Mouse (Mus musculus) adrenal gland, adult 8-10 months (tissue): ENCODE measurements at regions not wholly inside any gene's neighbourhood (a gene's known extent, or its start where the extent isn't known, plus 50 kb on each side); places are given as distances from the start of the nearest gene placed in this dataset.

Experiments
- DNase-seq: peaks from one replicate; pipeline ENCODE4 v3.0.0; 2022

DNA sequence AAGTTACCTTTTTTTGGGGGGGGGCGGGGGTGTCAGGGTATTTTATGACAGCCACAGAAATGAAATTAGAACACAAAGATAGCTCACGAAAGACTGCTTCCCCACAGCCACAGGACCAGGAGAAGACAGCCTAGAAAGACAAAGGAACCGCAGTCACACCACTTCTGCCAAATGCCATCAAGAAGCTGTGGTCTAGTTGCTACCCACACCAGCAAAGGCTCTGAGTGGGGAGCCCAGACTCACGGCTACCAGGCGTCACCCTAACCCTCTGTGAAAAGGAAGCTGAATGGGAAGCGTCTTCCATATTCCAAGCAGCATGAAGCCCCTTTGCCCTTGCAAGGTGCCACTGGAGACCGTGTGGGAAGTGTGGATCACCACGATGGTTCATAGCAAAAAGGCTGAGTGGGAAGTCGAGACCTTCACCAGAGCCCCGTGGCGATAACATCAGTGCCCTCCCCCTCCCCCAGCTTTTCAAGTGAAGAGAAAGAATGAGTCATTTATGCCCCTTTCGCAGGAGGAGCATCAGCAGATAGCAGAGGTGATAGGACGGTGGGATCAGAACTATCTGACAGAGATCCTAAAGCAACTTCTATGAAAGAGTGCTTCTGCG, 91.3 kb upstream of the Spdye4c start:
- no peak for DNase-seq

DNA sequence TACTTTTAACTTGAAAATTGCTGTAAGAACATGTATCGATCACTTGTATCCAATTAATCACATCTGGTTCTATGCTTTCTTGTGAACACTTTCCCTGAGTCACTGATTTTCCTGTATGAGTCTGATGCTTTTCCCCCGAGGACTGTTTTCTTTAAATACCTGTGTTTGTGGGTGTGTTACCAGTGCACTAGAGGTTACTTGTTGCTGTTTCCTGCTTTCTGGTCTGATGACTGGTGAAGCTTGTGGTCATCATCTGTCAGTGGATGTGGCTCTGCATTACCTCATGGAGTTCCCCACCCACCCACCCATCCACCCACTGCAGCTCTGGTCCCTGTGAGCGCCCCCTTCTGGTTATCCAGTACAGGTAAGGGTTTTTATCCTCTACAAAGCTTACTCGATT, 88.3 kb upstream of the Spdye4c start:
- DNase-seq = no peak

DNA sequence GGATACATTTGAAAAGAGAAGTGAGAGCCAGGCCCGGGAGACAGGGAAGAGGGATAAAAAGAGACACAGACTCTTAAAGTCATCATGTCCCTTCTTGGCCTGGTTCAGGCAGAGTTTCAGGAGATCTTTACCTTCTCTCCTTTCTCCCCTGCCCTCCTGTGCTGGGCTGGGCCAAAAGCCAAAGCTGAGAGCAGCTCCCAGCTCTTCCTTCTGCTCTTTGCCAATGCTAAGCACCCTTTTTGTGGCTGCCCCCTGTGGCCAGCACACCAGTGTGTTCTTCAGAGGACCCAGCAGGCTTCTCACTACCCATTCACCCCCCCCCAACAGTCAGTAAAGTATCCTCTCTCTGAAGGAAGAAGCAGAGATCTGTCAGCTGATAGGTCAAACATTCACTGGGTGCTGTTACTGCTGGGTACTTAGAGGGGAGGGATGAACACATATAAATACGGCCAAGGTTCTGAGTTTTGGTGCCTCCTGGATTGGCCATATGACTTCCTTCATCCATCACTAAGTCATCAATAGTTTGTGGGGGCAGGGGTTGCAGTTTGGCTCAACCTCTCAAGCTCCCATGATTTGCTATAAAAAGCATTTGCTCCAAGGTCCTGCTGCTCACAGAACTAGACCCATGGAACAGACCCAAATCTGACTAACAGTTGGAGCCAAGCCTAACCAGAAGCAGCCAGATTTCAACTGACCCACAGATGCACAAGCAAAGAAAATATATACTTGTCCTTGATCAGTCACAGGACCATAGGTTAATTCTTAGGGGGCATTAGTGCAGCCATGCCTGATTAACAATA, 87.7 kb upstream of the Spdye4c start:
- peak; percentile 55 for DNase-seq

DNA sequence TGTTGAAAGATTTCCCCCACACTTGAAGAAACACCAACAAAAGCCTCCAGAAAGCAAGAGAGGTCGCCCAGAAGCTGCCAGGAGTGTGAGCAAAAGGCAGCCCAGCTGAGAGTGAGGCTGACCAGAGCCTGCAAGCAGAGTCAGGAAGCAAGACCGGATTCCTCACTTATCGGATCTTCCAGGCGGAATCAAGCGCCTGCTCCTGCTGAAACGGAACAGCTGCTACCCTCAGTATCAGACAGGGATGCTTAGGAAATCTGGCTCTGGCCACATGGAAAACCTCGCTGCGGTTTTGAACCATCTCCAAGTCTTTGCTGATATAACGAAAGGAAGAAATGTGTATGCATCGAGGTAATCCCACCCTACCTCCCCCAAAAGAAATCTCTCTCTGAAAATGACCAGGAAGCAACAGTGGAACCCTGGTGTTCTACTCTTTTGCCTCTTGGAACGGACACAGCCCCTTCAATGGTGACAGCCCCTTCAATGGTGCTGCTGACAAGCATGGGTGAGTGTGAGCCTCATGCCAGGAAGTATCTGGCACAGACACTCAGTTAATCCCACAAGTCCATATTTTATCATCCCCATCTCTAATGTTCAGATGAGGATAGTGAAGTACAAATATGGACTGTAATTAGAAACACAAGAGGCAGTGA, 83.3 kb upstream of the Spdye4c start:
- no peak for DNase-seq

DNA sequence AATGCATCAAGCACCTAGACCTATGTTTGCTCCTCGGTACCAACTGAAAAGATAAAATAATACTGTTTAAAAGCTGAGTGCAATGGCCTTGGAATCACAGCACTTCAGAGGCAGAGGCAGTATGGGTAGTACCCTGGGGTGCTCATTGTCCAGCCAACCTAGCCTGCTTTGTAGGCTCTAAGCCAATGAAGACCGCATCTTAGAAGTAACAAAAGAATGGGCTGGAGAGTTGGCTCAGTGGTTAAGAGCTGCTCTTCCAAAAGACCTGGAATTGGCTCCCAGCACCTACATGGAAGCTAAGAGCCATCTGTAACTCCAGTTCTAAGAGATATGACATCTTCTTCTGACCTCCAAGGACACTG, 82.8 kb upstream of the Spdye4c start:
- no peak for DNase-seq

DNA sequence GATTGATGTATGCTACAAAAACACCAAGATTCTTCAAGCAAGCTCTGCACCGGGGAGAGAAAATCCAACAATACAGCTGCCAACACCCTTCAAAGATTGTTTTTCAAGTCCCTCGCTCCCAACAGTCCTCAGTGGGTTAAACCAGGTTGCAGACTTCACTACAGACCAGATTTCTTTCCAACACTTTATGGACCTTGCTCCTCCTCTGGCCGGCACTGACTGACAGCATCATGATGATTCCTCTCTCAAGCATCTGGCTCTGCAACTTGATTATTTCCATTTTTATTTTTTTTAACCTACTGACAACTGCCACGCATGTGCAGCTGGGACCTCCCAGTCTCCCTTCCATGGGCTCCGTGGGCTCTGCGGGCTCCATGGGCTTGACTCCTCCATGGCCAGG, 79.7 kb upstream of the Spdye4c start:
- DNase-seq = no peak

DNA sequence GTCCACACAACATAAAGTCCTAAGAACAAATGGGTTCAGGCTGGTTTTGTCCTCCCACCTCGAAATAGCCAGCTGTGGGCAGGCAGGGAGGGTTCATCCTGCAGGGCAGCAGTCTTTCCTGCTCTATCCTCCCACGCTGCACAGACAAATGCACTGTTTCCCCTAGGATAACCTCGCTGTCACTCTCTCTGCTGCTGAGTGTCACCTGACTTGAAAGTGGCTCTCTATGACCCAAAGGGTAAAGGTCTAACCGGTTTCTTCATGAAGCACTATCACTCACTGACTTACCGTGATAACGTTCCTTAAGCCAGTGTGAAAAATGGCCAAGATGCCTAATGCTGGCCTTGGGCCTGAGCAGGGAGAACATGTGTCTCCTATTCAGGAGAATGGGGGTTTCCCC, 78.2 kb upstream of the Spdye4c start:
- no peak for DNase-seq

DNA sequence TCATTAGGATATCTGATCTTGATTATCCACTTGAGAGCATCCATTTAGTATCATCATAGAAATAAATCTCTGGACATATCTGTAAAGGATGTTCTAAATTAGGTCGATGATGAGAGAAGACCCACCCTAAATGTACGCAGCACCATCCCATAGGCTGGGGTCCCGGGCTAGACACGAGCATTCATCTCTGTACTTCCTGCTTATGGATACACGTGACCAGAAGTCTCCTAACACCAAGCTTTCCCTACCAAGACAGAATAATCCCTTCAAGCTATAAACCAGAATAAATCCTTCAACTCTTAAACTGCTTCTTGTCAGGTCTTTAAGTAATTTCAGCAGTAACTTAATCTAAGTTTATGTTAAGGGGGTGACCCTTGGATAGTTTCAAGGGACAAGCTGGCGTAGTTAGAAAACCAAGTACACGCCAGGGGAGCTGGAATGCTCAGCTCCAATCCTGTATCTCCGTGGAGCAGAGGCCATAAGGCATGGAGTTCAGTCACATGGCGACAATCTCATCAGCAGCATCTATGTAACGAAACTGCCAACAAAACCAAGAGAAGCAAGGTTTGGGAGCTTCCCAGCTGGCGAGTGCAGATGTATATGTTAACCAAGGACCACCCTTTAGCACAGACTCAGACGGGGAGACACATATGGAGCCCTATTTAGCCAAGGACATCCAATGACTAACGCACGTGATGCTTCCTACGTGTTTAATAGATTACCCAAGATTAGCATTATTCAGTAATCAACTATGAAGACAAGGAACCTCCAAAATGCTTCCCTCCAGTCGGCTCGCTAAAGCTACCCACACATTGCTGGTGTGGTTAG, 76.3 kb upstream of the Spdye4c start:
- DNase-seq = no peak

DNA sequence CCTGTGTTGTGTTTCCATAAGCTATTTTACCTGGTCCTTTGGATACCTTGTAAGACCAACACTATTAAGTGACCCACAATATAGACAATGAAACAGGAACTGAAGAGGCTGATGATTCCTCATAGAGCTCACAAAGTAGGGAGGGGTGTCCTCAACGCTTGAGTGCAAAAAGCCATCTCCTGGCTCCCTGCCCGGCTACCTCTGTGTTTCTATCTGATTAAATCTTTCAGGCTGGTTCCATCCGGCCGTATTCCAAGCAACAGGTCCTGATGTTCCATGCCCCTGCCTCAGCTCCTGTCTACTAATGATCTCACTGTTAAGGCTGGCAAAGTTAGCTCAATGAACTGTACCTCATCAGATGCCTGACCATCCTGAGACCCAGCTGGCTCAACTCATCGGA, 75.3 kb upstream of the Spdye4c start:
- DNase-seq = no peak

DNA sequence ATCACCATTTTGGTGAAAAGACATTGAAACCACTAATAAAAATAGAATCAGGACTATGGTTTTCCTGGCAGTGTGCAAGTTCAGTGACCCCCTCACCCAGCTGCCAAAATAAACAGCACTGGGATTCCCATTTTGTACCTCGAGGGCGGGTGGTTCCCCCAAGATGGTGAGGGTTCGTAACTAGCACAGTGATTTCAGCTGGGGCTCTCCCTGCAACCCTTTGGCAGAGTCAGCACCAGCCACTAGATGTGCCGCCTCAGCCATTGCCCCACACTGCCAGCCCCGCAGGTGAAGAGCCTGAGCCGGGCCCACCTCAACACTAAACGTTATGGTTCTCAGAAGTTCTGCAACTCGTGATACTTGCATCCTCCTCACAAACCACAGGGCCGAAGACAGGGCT, 74.3 kb upstream of the Spdye4c start:
- no peak for DNase-seq

DNA sequence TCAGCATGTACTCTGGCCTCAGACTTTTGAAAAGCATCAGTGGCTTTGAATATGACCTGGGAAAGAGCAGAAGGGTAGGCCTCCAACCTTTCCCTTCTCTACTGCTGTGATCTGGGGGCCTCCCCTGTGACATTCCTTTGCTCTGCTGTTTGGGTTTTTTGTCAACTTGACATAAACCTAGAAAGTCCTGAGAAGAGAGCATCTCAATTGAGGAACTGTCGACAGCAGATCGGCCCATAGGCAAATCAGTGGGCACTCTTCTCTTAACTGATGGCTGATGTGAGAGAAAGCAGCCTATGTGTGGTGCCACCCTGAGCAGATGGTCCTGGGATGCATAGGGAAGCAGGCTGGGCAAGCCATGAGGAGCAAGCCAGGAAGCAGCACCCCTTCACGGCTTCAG, 72.9 kb upstream of the Spdye4c start:
- DNase-seq = no peak

DNA sequence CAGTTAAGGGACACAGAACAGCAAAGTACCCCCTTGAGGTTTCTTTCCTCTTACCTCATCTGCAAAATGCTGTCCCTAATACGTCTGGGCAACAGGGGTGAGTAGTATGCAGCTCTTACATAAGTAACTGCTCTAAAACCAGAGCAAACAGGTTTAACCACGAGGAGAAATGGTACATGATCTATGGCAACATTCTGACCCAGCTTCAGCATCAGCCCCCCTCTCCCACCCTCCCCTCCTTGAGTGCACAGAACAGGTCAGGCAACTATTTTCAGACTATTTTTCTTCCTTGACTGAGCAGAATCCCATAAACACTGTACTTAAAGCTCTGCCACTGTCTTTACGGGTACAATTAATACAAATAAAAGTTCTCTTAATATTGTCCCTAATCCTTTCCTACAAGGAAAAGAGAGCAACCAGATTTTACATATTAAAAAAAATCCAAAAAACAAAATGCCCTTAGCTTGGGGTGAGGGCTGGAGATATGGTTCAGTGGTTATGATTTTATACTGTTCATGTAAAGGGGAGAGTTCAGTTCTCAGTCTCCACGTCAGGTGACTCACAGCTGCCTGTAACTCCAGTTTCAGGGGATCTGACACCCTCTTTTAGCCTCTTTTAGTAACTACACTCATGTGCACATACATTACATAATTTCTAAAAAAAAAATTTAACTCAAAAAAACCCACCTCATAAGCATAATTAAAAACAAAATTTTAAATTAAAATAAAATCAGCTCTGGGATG, 69.1 kb upstream of the Spdye4c start:
- DNase-seq = no peak

DNA sequence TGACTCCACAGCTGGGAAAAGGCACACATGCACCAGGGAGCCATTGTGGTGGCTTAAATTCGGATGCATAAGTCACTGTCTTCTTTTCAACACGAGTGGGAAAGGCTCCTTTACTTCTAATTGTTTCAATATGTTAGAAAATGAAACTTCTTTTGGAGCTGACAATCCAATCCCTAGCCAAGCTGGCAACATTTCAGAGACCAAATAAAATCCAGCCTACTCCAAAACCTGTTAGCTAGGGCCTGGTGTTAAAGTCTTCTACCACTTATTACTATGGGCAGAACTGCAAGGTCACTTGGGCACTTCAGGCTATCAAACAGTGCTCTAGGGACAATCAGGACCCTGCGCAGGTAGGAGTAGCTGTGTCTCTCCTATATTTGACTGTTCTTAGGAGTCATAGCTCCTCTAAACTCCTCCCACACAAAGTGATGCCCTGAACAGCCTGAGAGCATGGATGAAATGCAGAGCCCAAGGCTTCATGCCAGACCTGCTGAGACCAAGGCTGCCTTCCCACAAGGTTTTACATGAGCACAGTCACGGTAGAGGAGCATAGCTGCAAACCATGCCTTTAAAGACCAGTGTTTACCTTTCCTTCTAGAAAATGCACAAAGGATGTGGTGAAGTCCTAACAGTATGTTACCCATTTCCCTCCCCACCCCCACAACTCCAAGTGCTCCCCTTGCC, 67.4 kb upstream of the Spdye4c start:
- DNase-seq = no peak

DNA sequence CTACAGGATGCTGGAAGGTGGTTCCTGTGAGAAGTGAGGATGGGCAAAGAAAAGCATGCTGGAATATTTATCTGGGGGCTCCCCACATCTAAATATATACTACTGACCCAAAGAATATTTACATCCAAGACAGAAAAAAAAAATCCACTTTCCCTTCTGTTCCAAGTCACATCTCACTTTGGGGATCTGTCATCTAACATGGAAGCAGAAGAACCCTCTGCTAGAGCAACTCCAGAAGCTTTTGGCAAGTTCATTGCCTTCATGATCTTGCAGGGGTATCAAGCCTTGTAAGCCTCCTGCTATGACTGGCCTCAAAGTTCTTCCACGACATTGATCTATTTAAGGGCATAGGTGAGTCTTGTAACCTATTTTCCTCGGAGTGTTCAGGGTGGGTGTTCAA, 64.9 kb upstream of the Spdye4c start:
- no peak for DNase-seq

DNA sequence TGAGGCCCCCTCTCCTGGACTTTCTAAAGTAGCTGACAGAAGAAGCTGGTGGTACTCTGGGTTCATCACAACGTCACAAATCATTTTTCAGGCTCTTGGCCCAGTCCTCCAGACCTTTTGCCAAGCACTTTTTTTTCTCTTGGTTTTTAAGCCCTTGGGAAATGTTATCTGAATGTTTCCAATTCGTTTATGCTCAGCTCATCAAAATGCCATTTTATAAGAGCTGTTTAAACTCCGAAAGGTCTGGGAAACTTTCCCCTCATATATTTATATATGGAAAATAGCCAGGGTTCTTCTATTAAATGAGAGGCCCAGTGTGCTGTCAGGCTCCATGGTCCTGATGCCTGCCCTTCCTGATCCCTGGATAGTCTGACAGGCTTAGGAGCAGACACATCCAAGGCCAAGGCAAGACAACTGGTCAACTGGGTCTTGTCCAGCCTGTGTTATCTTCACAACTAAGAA, 64.1 kb upstream of the Spdye4c start:
- no peak for DNase-seq

DNA sequence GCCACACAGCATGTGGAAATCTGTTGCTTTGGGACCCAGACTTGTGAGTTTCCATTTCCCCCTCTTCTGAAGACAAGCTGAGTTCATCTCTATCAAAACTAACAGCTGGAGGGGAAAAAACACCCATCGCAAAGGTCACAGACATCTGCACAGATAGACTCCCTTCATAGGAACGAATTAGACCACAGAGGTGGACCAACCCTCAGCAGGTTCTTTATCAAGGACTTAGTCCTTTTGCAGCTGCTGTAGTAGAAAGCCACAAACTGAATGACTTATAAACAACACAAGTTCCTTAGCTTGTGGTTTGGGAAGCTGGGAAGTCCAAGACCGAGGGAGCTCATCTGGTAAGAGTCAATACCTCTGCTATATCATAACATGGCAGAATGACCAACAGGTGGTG, 54.7 kb upstream of the Spdye4c start:
- no peak for DNase-seq

DNA sequence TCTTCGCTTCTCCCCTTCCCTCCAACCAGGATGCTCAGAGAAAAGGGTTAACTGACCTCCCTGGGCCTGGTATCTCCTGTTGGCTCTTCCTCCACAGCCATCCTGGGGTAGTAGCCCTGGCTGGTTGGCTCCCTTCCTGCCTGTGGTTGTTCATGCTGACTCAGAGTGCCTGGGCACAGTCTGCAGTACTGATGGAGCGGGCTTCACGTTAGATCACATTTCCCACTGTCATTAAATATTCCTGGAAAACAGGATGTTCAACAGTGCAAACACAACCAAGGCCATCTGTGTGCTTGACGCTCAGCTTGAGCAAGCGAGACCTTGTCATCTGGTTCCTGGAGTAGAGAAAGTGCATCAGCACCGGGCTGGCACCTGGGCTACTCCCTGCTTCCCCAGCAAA, 53.6 kb upstream of the Spdye4c start:
- DNase-seq = peak; percentile 24

DNA sequence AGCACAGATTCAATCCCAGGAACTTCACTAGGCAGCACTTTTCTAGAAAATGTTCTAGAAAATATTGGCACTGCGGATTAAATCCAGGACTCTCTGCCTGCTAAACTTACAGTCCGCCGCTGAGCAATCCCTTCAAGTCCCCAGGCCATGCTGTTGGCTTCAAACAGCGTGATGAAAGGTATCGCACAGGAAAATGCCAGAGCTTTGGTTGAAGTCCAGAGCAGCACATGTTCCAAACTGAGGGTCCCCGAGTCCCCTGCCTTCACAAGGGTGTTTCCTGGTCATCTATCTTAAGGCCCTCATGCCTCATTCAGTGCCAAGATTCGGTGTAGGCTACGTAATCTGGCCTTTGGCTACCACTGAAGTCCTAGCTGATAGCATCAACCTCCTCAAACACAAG, 52.3 kb upstream of the Spdye4c start:
- no peak for DNase-seq
